Comparison of ENCODE assay signal across 8 mouse cellular contexts in genomic region chr9:37254531-37255110, GRCm38 (mm10). TPM values are rescaled to one million over a fixed set of nuclear protein-coding genes. Genes with fewer than 3 reads are reported as not detected.
DNase-seq lines count a peak whose midpoint lies in the region; ATAC-seq lines count a peak whose summit lies in the region.

No protein-coding gene starts in this region.

- H3K9me3 ChIP-seq in heart, embryonic 12.5 days (replicated peaks): no peaks in the 10 kb centered on the region
- H3K9me3 ChIP-seq in hindbrain, embryonic 15.5 days: no peaks in the 10 kb centered on the region
- H3K9me3 ChIP-seq in midbrain, embryonic 14.5 days (ENCODE audit: control insufficient read depth, low read length): no peaks in the 10 kb centered on the region

- ATAC-seq in heart, embryonic 12.5 days (ENCODE audit: insufficient number of reproducible peaks, low FRiP score): no peak
- ATAC-seq in hindbrain, embryonic 15.5 days (ENCODE audit: low FRiP score, low read depth): no peak
- peak; percentile 24; the same call in 1 of the 2 replicates for ATAC-seq in midbrain, embryonic 14.5 days (ENCODE audit: low FRiP score, low TSS enrichment)
- no peak for ATAC-seq in megakaryocyte progenitor cell, adult 5-6 weeks (replicated peaks; ENCODE audit: poor library complexity)

- no peaks in the 10 kb centered on the region for H3K36me3 ChIP-seq in heart, embryonic 12.5 days
- no peaks in the 10 kb centered on the region for H3K36me3 ChIP-seq in hindbrain, embryonic 15.5 days
- no peaks in the 10 kb centered on the region for H3K36me3 ChIP-seq in midbrain, embryonic 14.5 days (ENCODE audit: control insufficient read depth, insufficient read depth, low read length)

- DNase-seq in heart, adult 9 months (ENCODE audit: low spot score in 2 of 2): no peak
- peak; percentile 51 to 57 for DNase-seq in adrenal gland, postnatal 36 days
- DNase-seq in midbrain, embryonic 14.5 days: no peak
- no peak for DNase-seq in thymus, postnatal 14 days
- no peak for DNase-seq in layer of hippocampus, adult 8-10 months (ENCODE audit: low spot score in 2 of 2)

- H3K4me3 ChIP-seq in heart, embryonic 12.5 days: peak overlapping the region; percentile 56
- H3K4me3 ChIP-seq in hindbrain, embryonic 15.5 days: peak overlapping the region; percentile 37
- H3K4me3 ChIP-seq in midbrain, embryonic 14.5 days (replicated peaks; ENCODE audit: low read depth, low read length): peak overlapping the region; percentile 40

- no peak overlapping the region for H3K27ac ChIP-seq in heart, embryonic 12.5 days (ENCODE audit: poor library complexity, severe bottlenecking)
- H3K27ac ChIP-seq in hindbrain, embryonic 15.5 days (replicated peaks): no peak overlapping the region
- no peak overlapping the region for H3K27ac ChIP-seq in midbrain, embryonic 14.5 days (replicated peaks; ENCODE audit: low read depth, low read length)

- peak overlapping the region; percentile 94 for H3K4me2 ChIP-seq in heart, embryonic 12.5 days
- peak overlapping the region; percentile 85 for H3K4me2 ChIP-seq in hindbrain, embryonic 15.5 days
- H3K4me2 ChIP-seq in midbrain, embryonic 14.5 days (ENCODE audit: low read length): peak overlapping the region; percentile 78

- peaks cover 5% of the 10 kb centered on the region for H3K4me1 ChIP-seq in heart, embryonic 12.5 days (replicated peaks)
- peaks cover 12% of the 10 kb centered on the region for H3K4me1 ChIP-seq in hindbrain, embryonic 15.5 days (replicated peaks)
- peaks cover 6% of the 10 kb centered on the region; the same call in 1 of the 2 replicates for H3K4me1 ChIP-seq in midbrain, embryonic 14.5 days (ENCODE audit: control insufficient read depth, insufficient read depth, low read length)

- peak overlapping the region; percentile 66 for H3K9ac ChIP-seq in heart, embryonic 12.5 days
- H3K9ac ChIP-seq in hindbrain, embryonic 15.5 days: no peak overlapping the region
- H3K9ac ChIP-seq in midbrain, embryonic 14.5 days (replicated peaks; ENCODE audit: low read length): peak overlapping the region; percentile 57; the same call in 1 of the 2 replicates

- H3K27me3 ChIP-seq in heart, embryonic 12.5 days (replicated peaks): 0 out of 2 replicates have a peak, but pooled peaks cover 6% of the 10 kb centered on the region
- peaks cover 9% of the 10 kb centered on the region; the same call in 1 of the 2 replicates for H3K27me3 ChIP-seq in hindbrain, embryonic 15.5 days
- H3K27me3 ChIP-seq in midbrain, embryonic 14.5 days (ENCODE audit: control insufficient read depth, insufficient read depth, low read length): peaks cover 10% of the 10 kb centered on the region; the same call in 1 of the 2 replicates

- 14% methylated on average over 6 of the region's 6 CpGs for WGBS in heart, embryonic 12.5 days
- 29% methylated on average over 6 of the region's 6 CpGs for WGBS in hindbrain, embryonic 15.5 days
- WGBS in midbrain, embryonic 14.5 days: 23% methylated on average over 6 of the region's 6 CpGs

RNA-seq across cellular contexts. Expression of gene Slc37a2, which starts 0.9 kb away (rescaled TPM):
- polyA plus RNA-seq in heart, embryonic 12.5 days (2016; fragmentation: Nextera tagmentation; extraction: Ambion mirVana): 1.2 and 1.5 TPM in 2 replicates
- total RNA-seq in adrenal gland, postnatal 36 days (2021): 10 to 100 TPM; 49.0 to 53.7 TPM
- 1.4 and 2.1 TPM in 2 replicates for polyA plus RNA-seq in hindbrain, embryonic 15.5 days (2015; fragmentation: Nextera tagmentation; extraction: Ambion mirVana)
- 0.53 and 1.7 TPM in 2 replicates for polyA plus RNA-seq in midbrain, embryonic 14.5 days (2014; fragmentation: Nextera tagmentation; extraction: Ambion mirVana)
- 0.15 and 0.37 TPM in 2 replicates for total RNA-seq in megakaryocyte progenitor cell, adult 5-6 weeks (2015)
- total RNA-seq in megakaryocyte progenitor cell, adult 5-6 weeks (2017): 0.37 and 0.50 TPM in 2 replicates
- total RNA-seq in layer of hippocampus, adult 8-10 months (2022): 1 to 10 TPM; 1.1 to 8.8 (median 5.2) TPM

RNA-seq across cellular contexts. Expression of gene Tmem218, which starts 46.6 kb away (rescaled TPM):
- polyA plus RNA-seq in heart, embryonic 12.5 days (2016; fragmentation: Nextera tagmentation; extraction: Ambion mirVana): 8.2 and 9.1 TPM in 2 replicates
- 1 to 10 TPM; 5.9 to 6.0 TPM for total RNA-seq in adrenal gland, postnatal 36 days (2021)
- polyA plus RNA-seq in hindbrain, embryonic 15.5 days (2015; fragmentation: Nextera tagmentation; extraction: Ambion mirVana): 9.6 and 10.3 TPM in 2 replicates
- 8.4 and 10.1 TPM in 2 replicates for polyA plus RNA-seq in midbrain, embryonic 14.5 days (2014; fragmentation: Nextera tagmentation; extraction: Ambion mirVana)
- 3.5 and 4.4 TPM in 2 replicates for total RNA-seq in megakaryocyte progenitor cell, adult 5-6 weeks (2015)
- total RNA-seq in megakaryocyte progenitor cell, adult 5-6 weeks (2017): 4.2 and 5.3 TPM in 2 replicates
- 1 to 10 TPM; 6.8 to 8.8 (median 7.4) TPM for total RNA-seq in layer of hippocampus, adult 8-10 months (2022)

Comparison
In these comparisons a context has a peak if more than half of its experiments do, and no peak if none do; other contexts are left out.
1. DNase-seq: peak in adrenal gland, postnatal 36 days (2 of 2); none in heart, adult 9 months (0 of 2), midbrain, embryonic 14.5 days (single experiment), thymus, postnatal 14 days (single experiment) and layer of hippocampus, adult 8-10 months (0 of 2).
2. RNA of gene Slc37a2, which starts 0.9 kb away (total RNA-seq): 49.0 to 53.7 TPM in adrenal gland, postnatal 36 days; 1.1 to 8.8 TPM in layer of hippocampus, adult 8-10 months and 0.15 to 0.50 TPM in megakaryocyte progenitor cell, adult 5-6 weeks; every median in the first group is over 4 times any median in the second.
3. Peak in every context shown above with its lines, with median percentiles within 50 percentile points of each other: H3K4me2 ChIP-seq and H3K4me3 ChIP-seq.